Mouse (Mus musculus) hindbrain, embryonic 15.5 days (tissue): ENCODE data around the gene Numb. TPM values are rescaled to one million over a fixed set of nuclear protein-coding genes. Genes with fewer than 3 reads are reported as not detected.

Source experiments
- ATAC-seq: fragments of 200-750 bp; cut with Nextera tagmentation; 2 replicates; pipeline ENCODE4 v1.8.0; 2017; ENCODE audit warnings: low read depth, moderate number of reproducible peaks, moderate TSS enrichment; ENCODE audit not compliant: low FRiP score
- H3K27ac ChIP-seq: fragments of 300-500 bp; sonication (generic); replicated peaks from 2 replicates; pipeline ENCODE4 v1.5.1; 2015; ENCODE audit warnings: mild to moderate bottlenecking, inconsistent platforms
- H3K27me3 ChIP-seq: fragments of 300-500 bp; sonication (generic); 2 replicates; pipeline ENCODE4 v1.6.1; 2015; ENCODE audit warnings: control low read depth, inconsistent platforms
- H3K36me3 ChIP-seq: fragments of 300-500 bp; sonication (generic); 2 replicates; pipeline ENCODE4 v1.6.1; 2015; ENCODE audit warnings: control low read depth, inconsistent platforms
- H3K4me1 ChIP-seq: fragments of 300-500 bp; sonication (generic); replicated peaks from 2 replicates; pipeline ENCODE4 v1.6.1; 2015; ENCODE audit warnings: control low read depth, inconsistent platforms
- H3K4me2 ChIP-seq: fragments of 300-500 bp; sonication (generic); 2 replicates; pipeline ENCODE4 v1.6.1; 2015; ENCODE audit warnings: moderate library complexity, mild to moderate bottlenecking, inconsistent platforms
- H3K4me3 ChIP-seq: fragments of 300-500 bp; sonication (generic); 2 replicates; pipeline ENCODE4 v1.5.1; 2015; ENCODE audit warnings: mild to moderate bottlenecking, inconsistent platforms
- H3K9ac ChIP-seq: fragments of 300-500 bp; sonication (generic); 2 replicates; pipeline ENCODE4 v1.6.1; 2015; ENCODE audit warnings: inconsistent platforms
- H3K9me3 ChIP-seq: fragments of 300-500 bp; sonication (generic); 2 replicates; pipeline ENCODE4 v1.6.1; 2016; ENCODE audit warnings: control low read depth, inconsistent platforms
- WGBS: fragments of 180-500 bp; shearing (Covaris S2); methylation state at CpG from one replicate; pipeline ENCODE4 v1.1.7; 2015; 5-methylcytosine and 5-hydroxymethylcytosine counted together
- polyA plus RNA-seq: library from polyadenylated mRNA; unstranded; fragments of >200 nt; fragmentation: Nextera tagmentation; extraction: Ambion mirVana; gene quantifications from 2 replicates; pipeline ENCODE4 v1.2.1, GENCODE M21; 2015

The Numb gene
- polyA plus RNA-seq, 1 experiment from 2014 or later = 17.4 TPM

DNA sequence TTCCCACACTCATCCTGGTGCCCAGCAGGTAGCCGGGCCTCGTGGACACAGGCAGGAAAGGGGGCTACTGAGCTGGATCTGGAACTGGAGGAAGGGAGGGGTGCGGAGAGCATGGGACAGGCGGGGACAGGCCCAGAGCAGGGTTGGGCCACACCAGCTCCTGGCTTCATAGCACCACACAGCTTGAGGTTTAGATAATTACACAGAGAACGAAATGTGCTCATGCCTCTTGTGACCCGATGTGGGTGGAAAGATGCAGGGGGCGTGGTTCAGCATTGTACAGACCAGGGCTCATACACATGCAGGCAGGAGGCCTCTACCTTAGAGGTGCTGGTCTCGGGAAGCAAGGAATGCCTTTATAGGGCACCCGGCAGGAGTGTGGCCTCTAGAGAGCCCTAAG is 153.9 kb downstream of the Numb start:
- H3K27ac ChIP-seq = no peak overlapping the region
- H3K9ac ChIP-seq = no peak overlapping the region
- H3K27me3 ChIP-seq = no peaks in the 10 kb centered on the region
- no peak overlapping the region for H3K4me2 ChIP-seq
- WGBS = 64% methylated on average over 9 of the region's 9 CpGs
- no peaks in the 10 kb centered on the region for H3K9me3 ChIP-seq
- H3K4me3 ChIP-seq = no peak overlapping the region
- H3K36me3 ChIP-seq = no peaks in the 10 kb centered on the region
- no peak for ATAC-seq
- H3K4me1 ChIP-seq = peaks cover 25% of the 10 kb centered on the region

DNA sequence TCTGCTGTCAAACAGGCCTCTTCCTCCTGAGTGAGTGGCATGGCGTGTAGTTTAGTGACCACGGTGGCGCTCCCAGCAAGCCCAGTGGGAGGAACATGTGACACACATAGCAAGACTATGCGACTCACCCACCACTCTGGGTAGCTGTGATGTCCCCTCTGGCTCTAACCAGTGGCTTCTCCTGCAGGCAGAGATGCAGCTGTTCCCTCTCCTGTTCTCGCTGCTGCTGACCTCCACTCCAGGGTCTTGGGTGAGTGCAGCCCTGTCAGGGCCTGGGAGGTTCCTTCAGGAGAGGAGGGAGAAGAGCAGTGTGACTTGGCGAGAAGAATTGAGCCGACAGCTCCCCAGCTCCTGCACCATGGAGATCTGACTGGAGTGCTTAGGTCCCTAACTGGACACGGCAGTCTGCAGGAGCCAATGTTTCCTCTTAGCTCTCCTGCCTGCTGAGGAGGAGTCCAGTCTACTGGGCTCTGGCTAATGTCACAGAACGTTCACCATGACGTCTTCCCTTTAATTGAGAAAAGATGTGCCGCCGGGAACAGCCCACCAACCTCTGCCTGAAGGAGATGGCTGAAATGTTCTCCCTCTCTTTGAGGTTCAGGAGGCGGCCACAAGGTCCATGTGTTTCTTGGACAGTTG is 155.7 kb downstream of the Numb start:
- no peak for ATAC-seq
- 82% methylated on average over 13 of the region's 13 CpGs for WGBS

DNA sequence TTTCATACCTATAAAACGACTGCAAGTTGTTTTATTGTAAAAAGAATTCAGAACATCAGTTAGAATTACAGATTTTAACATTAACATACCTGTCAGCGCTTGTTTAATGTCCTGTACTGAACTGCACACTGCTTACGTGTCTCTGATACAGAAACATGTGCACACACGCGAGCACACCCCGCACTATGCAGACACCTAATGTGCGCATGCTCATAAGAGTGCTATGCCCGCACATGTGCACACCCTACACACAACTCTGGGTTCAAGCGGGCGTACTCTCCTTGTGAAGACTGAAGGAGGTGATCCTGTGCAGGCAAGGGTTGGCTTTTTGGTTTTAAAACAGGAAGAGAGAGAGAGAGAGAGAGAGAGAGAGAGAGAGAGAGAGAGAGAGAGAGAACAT is 157.2 kb downstream of the Numb start:
- Histone ChIP-seq H3K4me2 (peak overlapping the region; percentile 56), H3K36me3 (no peaks in the 10 kb centered on the region), H3K9me3 (no peaks in the 10 kb centered on the region), H3K9ac (no peak overlapping the region), H3K27me3 (no peaks in the 10 kb centered on the region), H3K4me1 (peaks cover 14% of the 10 kb centered on the region), H3K4me3 (no peak overlapping the region), H3K27ac (no peak overlapping the region)
- 75% methylated on average over 10 of the region's 10 CpGs for WGBS
- no peak for ATAC-seq

More for the DNA sequence above, 155.7 kb downstream of the Numb start:
- no peaks in the 10 kb centered on the region for H3K9me3 ChIP-seq
- peaks cover 25% of the 10 kb centered on the region for H3K4me1 ChIP-seq
- no peaks in the 10 kb centered on the region for H3K27me3 ChIP-seq
- no peak overlapping the region for H3K4me3 ChIP-seq
- no peak overlapping the region for H3K27ac ChIP-seq
- no peak overlapping the region for H3K4me2 ChIP-seq
- H3K9ac ChIP-seq = no peak overlapping the region
- H3K36me3 ChIP-seq = no peaks in the 10 kb centered on the region

DNA sequence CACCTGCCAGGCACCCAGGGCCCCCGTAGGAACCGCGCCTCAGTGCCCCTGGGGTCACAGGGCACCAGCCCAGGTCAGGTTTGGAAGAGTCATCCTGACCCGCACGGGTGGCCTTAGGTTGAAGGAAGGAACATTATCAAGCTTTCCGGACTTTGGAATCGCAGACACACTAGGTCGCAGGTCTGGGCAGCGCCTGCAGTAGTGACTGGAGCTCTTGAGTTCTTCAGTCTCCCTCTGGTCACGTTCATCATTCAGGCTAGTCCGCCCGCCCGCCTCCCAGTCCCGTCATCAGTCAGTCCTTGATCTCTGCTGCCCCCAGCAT is 157.7 kb downstream of the Numb start:
- Histone ChIP-seq H3K27me3 (no peaks in the 10 kb centered on the region), H3K4me1 (peaks cover 14% of the 10 kb centered on the region), H3K9me3 (no peaks in the 10 kb centered on the region), H3K9ac (0 out of 2 replicates have a peak overlapping the region, but pooled peaks have one; percentile 18), H3K4me2 (peak overlapping the region; percentile 56), H3K36me3 (no peaks in the 10 kb centered on the region), H3K27ac (no peak overlapping the region), H3K4me3 (peak overlapping the region; percentile 22)
- WGBS = 9% methylated on average over 14 of the region's 14 CpGs
- no peak for ATAC-seq

DNA sequence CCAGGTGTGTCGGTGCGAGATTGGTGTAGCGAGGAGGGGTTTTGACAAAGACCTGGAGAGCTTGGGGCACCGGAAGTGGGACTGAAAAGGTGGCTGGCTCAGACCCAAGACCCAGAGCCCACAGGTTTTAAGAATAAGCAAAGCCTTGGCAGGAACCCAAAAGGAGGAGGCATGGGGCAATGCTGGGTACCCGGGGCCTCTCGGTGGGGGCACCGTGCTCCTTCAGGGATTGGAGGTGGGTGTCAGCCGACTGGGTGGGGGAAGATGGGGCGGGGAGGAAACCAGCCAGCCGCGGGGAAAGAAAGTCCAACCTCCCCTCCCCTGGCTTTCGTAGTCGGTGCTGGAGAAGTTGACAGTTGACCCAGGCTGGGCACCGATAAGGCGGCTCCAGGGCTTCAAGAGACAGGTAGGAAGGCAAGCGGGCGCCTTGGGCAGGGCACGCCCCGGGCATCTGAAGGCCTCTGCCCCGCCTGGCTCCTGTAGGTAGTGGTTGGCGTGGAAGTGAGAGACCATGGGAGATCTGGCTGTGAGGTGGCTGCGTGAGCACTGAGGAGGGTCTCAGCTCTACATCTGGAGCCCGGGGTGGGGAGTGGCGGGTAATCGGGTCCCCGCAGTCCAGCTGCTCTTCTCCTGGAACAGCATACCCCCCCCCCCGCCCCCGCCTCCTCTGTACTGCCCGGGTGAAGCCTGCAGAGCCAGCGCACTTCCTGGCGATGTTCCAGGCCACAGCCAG is 158.3 kb downstream of the Numb start, which contains the start of gene Papln:
Gene Papln (plus strand): TSS at position 324 of the 733 bp plus-strand sequence.
- Histone ChIP-seq H3K9me3 (no peaks in the 10 kb centered on the region), H3K27me3 (no peaks in the 10 kb centered on the region), H3K9ac (0 out of 2 replicates have a peak within 1 kb of the TSS, but pooled peaks have one; percentile 18), H3K4me3 (peak within 1 kb of the TSS; percentile 22), H3K27ac (no peak within 1 kb of the TSS), H3K36me3 (no peaks in the 10 kb centered on the region), H3K4me1 (peaks cover 14% of the 10 kb centered on the region), H3K4me2 (peak within 1 kb of the TSS; percentile 56)
- peak; percentile 65 for ATAC-seq
- 10% methylated on average over 29 of the region's 31 CpGs for WGBS

DNA sequence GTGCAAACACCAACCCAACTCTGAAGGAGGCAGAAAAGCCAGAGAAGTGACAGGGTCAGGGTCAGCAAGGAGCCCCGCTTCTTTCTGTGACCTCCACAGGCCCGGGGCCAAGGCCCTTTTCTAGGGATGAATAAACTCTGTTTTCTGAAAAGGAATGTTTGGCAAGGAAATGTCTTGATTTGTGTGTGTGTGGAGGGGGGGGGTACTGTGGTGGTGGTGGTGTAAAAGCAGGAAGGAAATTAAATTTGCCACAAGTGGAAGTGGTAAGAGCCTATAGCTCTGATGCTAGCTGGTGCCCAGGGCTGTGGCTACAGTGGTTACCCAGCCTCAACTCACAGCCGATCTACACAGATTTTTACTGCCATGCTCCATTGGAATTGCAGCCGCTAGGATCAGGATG is 159.0 kb downstream of the Numb start:
- H3K9me3 ChIP-seq = no peaks in the 10 kb centered on the region
- H3K27ac ChIP-seq = no peak overlapping the region
- 25% methylated on average over 4 of the region's 4 CpGs for WGBS
- H3K27me3 ChIP-seq = no peaks in the 10 kb centered on the region
- H3K4me3 ChIP-seq = no peak overlapping the region
- ATAC-seq = no peak
- H3K4me2 ChIP-seq = 0 out of 2 replicates have a peak overlapping the region, but pooled peaks have one; percentile 56
- H3K36me3 ChIP-seq = no peaks in the 10 kb centered on the region
- H3K4me1 ChIP-seq = peaks cover 14% of the 10 kb centered on the region
- H3K9ac ChIP-seq = no peak overlapping the region

DNA sequence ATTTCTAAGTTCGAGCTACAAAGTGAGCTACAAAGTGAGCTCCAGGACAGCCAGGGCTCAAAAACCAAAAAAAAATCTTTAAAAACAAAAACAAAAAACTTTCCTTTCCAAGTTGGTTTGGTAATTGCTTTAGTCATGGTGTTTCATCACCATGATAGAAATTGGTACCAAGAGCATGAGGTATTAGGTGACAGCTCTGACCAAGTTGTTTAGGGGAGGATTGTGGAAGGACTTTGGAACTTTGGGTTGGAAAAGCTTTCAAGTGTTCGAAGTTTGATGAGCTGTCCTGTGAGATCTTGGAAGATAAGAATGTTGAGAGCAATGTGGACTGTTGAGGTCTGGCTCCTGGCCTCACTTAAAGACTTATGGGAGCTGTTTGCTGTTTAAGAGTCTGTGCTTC is 161.5 kb downstream of the Numb start:
- no peaks in the 10 kb centered on the region for H3K36me3 ChIP-seq
- H3K27ac ChIP-seq = no peak overlapping the region
- no peak overlapping the region for H3K4me3 ChIP-seq
- no peak overlapping the region for H3K9ac ChIP-seq
- peaks cover 14% of the 10 kb centered on the region for H3K4me1 ChIP-seq
- no peaks in the 10 kb centered on the region for H3K27me3 ChIP-seq
- 93% methylated on average over 2 of the region's 2 CpGs for WGBS
- H3K9me3 ChIP-seq = no peaks in the 10 kb centered on the region
- no peak overlapping the region for H3K4me2 ChIP-seq
- ATAC-seq = no peak

DNA sequence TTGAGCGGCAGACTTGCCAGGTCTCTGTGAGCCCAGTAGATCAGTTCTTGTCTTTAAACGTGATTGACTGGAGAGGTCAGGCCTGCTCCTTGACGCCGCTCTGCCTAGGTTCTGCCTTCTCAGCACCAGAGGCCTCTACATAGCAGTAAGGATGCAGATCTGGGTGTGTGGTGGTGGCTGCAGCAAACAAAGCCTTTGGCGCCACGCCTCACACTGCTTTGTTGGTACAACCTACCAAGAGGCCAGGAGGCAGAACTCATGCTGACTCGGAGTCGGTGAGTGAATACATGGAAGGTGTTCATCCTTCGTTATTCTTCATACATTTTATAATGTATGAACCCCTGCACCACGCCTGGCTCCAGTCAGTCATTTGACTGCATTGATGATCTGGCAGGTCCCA is 163.0 kb downstream of the Numb start:
- H3K27ac ChIP-seq = no peak overlapping the region
- no peak overlapping the region for H3K4me2 ChIP-seq
- H3K36me3 ChIP-seq = no peaks in the 10 kb centered on the region
- H3K4me1 ChIP-seq = peaks cover 6% of the 10 kb centered on the region
- 67% methylated on average over 10 of the region's 10 CpGs for WGBS
- no peak for ATAC-seq
- no peak overlapping the region for H3K9ac ChIP-seq
- H3K4me3 ChIP-seq = no peak overlapping the region
- H3K27me3 ChIP-seq = no peaks in the 10 kb centered on the region
- H3K9me3 ChIP-seq = no peaks in the 10 kb centered on the region

DNA sequence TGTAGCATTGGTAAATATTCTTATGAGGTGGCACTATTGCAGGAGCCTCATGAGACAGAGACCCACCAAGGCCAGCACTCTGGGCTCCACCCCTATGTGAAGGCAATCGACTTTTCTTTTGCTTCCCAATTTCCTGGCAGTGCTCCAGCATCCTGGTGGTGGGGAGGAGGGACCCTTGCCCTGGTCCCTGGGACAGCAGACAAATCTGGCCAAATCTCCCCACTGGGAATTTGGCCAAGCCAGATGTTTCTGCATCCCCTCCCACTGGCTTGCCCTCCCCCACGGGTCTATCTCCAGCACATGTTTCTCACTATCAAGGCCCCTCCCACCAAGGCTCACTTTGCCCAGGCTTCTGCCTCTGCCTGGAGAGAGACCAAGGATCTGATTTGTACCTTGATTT is 169.2 kb downstream of the Numb start:
- ATAC-seq = no peak
- Histone ChIP-seq H3K36me3 (no peaks in the 10 kb centered on the region), H3K4me3 (no peak overlapping the region), H3K4me2 (no peak overlapping the region), H3K9ac (no peak overlapping the region), H3K27me3 (no peaks in the 10 kb centered on the region), H3K27ac (no peak overlapping the region), H3K9me3 (no peaks in the 10 kb centered on the region), H3K4me1 (no peaks in the 10 kb centered on the region)
- 46% methylated on average over 2 of the region's 2 CpGs for WGBS

DNA sequence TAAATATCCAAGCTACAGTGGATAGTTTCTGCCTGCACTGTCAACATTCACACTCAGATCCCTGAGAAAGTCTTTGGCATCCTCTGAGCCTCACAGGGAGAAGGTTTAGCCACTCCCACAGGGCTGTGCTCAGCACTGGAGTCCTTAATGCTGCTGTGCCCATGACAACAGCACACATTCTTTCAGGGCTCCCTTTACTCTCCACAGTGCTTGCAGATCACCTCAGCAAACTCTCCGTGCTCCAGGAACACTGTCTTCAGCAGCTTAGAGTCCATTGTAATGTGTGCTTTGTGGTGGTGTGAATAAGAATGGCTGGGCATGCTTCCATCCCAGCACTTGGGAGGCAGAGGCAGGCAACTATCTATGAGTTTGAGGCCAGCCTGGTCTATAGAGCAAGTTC is 172.5 kb downstream of the Numb start:
- Histone ChIP-seq H3K36me3 (no peaks in the 10 kb centered on the region), H3K4me1 (0 out of 2 replicates have a peak, but pooled peaks cover 6% of the 10 kb centered on the region), H3K9me3 (no peaks in the 10 kb centered on the region), H3K4me3 (no peak overlapping the region), H3K4me2 (no peak overlapping the region), H3K27me3 (no peaks in the 10 kb centered on the region), H3K27ac (no peak overlapping the region), H3K9ac (no peak overlapping the region)
- WGBS = 38% methylated on average over 1 of the region's 1 CpGs
- no peak for ATAC-seq
